Mouse (Mus musculus) embryonic facial prominence, embryonic 12.5 days (tissue): ENCODE data around the gene Vsx1. TPM values are rescaled to one million over a fixed set of nuclear protein-coding genes. Genes with fewer than 3 reads are reported as not detected.

ENCODE experiments used
- ATAC-seq: fragments of 200-750 bp; cut with Nextera tagmentation; 2 replicates; pipeline ENCODE4 v1.8.0; 2017; ENCODE audit not compliant: insufficient number of reproducible peaks, insufficient read depth, low FRiP score, low TSS enrichment
- H3K27ac ChIP-seq: fragments of 300-500 bp; sonication (generic); 2 replicates; pipeline ENCODE4 v1.5.1; 2016; ENCODE audit warnings: mild to moderate bottlenecking
- H3K27me3 ChIP-seq: fragments of 300-500 bp; sonication (generic); 2 replicates; pipeline ENCODE4 v1.6.1; 2016; ENCODE audit warnings: mild to moderate bottlenecking, moderate library complexity
- H3K36me3 ChIP-seq: fragments of 300-500 bp; sonication (generic); 2 replicates; pipeline ENCODE4 v1.6.1; 2016; ENCODE audit warnings: mild to moderate bottlenecking
- H3K4me1 ChIP-seq: fragments of 300-500 bp; sonication (generic); 2 replicates; pipeline ENCODE4 v1.6.1; 2016
- H3K4me2 ChIP-seq: fragments of 300-500 bp; sonication (generic); replicated peaks from 2 replicates; pipeline ENCODE4 v1.6.1; 2016; ENCODE audit warnings: mild to moderate bottlenecking, moderate library complexity
- H3K4me3 ChIP-seq: fragments of 300-500 bp; sonication (generic); 2 replicates; pipeline ENCODE4 v1.5.1; 2016; ENCODE audit warnings: mild to moderate bottlenecking
- H3K9ac ChIP-seq: fragments of 300-500 bp; sonication (generic); 2 replicates; pipeline ENCODE4 v1.6.1; 2016; ENCODE audit warnings: mild to moderate bottlenecking, moderate library complexity
- H3K9me3 ChIP-seq: fragments of 300-500 bp; sonication (generic); 2 replicates; pipeline ENCODE4 v1.6.1; 2016; ENCODE audit warnings: mild to moderate bottlenecking, moderate library complexity
- WGBS: fragments of 180-500 bp; shearing (Covaris S2); methylation state at CpG from one replicate; pipeline ENCODE4 v1.1.7; 2016; 5-methylcytosine and 5-hydroxymethylcytosine counted together
- polyA plus RNA-seq: library from polyadenylated mRNA; unstranded; fragments of >200 nt; fragmentation: Nextera tagmentation; extraction: Ambion mirVana; gene quantifications from 2 replicates; pipeline ENCODE4 v1.2.1, GENCODE M21; 2016

The Vsx1 gene
- polyA plus RNA-seq, 1 experiment from 2014 or later = not detected

DNA sequence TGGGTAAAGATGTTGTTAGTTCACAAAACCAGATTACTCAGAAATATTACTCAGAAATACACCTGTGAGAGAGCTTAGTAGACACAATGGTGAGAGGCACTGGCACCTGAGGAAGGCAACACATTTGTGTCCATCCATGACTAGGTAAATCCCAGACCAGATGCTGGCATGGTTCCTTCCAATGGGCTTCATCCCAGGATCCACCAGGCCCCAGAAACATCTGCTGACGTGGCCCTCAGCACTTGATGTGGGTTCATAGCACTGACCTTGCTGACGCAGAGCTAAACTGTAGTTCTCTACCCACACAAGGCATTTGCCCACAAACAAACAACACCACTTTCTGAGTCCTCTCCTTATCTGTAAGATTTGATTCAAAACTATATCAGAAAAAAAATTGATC is 34.3 kb downstream of the Vsx1 start:
- no peak overlapping the region for H3K4me2 ChIP-seq
- no peak overlapping the region for H3K4me3 ChIP-seq
- H3K9ac ChIP-seq = no peak overlapping the region
- no peaks in the 10 kb centered on the region for H3K27me3 ChIP-seq
- peaks cover 8% of the 10 kb centered on the region; the same call in 1 of the 2 replicates for H3K4me1 ChIP-seq
- no peaks in the 10 kb centered on the region for H3K9me3 ChIP-seq
- no peak overlapping the region for H3K27ac ChIP-seq
- ATAC-seq = no peak
- H3K36me3 ChIP-seq = no peaks in the 10 kb centered on the region
- 79% methylated on average over 2 of the region's 2 CpGs for WGBS

DNA sequence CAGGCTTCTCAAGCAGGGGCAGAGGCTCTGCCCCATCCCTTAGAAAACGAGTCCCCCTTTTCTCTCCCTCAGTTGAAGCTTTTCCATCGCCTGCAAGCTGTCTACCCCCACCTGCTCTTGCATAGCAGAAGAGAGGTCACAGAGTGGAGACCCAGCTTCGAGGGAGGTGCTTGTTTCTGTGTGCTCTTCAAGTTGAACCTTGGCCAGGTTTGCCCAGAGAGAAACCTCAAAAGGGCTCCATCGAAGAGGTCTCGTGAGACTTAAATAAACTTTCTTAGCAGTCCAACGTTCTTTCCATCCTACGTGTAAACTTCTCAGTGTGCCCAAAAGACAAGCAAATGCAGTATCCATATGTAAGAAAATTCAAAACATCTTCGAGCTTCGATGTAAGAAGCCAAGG is 37.8 kb downstream of the Vsx1 start:
- ATAC-seq = no peak
- Histone ChIP-seq H3K9ac (no peak overlapping the region), H3K4me3 (no peak overlapping the region), H3K4me1 (peaks cover 8% of the 10 kb centered on the region; the same call in 1 of the 2 replicates), H3K9me3 (no peaks in the 10 kb centered on the region), H3K36me3 (no peaks in the 10 kb centered on the region), H3K27ac (peak overlapping the region; percentile 57; the same call in 1 of the 2 replicates), H3K27me3 (no peaks in the 10 kb centered on the region), H3K4me2 (no peak overlapping the region)
- WGBS = 57% methylated on average over 9 of the region's 9 CpGs

DNA sequence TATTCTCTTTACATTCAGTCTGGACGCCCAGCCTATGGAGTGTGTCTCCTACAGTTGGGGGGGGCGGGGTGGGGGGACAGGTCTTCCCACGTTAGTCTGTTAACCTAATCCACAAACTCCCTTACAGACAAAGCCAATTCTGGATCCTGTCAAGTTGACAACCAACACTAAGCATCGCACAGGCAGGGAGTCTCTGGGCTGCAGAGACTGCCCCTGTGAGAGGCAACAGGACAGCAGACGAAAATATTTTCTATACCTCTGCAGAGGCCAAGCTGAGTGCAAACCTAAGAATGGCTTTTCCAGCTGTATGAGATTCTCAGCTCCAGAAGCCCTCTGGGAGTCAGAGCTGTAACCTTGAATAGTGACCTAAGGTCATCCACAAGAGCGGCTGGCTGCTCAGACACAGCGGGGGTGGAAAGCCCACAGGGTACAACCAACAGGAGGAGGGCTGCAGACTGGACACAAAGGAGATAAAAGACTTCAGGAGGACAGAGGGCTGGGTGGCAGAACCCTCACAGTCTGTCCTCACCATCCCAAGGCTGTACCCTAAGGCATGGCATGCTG is 38.6 kb downstream of the Vsx1 start:
- Histone ChIP-seq H3K4me3 (no peak overlapping the region), H3K4me2 (no peak overlapping the region), H3K36me3 (no peaks in the 10 kb centered on the region), H3K4me1 (peaks cover 8% of the 10 kb centered on the region; the same call in 1 of the 2 replicates), H3K9ac (no peak overlapping the region), H3K27ac (peak overlapping the region; percentile 57; the same call in 1 of the 2 replicates), H3K9me3 (no peaks in the 10 kb centered on the region), H3K27me3 (no peaks in the 10 kb centered on the region)
- 8% methylated on average over 7 of the region's 7 CpGs for WGBS
- peak; percentile 74; the same call in 1 of the 2 replicates for ATAC-seq

DNA sequence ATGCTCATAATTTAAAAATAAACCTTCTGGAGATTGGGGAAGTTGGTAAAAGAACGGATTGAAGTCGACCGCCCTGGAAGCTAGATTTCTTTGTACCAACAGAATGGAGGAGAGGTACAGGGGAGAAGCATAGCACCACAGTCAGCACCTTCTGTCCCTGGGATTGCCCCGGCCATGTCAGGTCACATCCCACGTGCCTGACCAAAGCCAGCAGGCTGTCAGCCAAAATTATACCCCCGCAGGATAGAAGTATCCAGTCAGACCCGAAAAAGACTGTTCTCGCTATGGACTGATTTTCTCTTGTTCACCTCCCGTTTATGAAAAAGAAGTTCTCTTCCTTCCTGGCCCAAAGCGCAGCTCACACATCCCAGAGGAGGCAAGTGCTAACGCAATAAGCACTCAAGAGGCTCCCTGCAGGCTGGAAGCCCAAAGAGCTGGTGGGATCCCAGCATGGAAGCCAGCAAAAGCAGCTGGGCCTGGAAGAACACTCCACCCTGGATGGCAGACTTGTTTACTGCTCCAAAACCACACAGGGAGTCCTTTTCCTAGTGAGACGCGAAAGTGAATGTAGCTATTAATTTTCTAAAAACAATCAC is 40.8 kb downstream of the Vsx1 start:
- WGBS = 46% methylated on average over 13 of the region's 13 CpGs

DNA sequence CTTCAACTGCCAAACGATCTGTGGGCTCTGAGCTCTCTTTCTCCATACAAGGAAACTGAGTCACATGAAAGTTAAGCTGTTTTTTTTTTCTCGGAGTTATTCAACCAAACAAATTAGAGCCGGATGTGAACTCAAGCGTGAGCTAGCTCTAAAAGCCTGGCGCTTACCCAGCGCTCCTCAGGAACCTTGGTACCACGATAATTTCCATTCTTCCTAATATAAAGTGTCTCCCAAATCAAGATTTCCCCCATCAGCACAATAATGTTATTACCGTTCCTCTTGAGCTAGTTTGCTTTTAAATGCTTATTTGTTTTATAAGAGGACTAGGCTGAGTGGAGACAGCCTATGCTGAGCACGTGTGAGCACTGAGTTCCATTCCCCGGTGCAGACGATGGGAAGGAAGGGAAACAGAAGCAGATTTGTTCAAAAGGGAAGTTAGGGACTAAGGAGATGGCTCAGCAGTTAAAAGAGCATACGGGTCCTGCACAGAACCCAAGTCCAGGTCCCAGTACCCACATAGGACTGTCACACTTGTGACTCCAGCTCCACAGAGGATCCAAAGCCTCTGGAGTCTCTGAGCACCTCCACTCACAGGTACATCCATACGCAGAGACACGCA is 41.4 kb downstream of the Vsx1 start:
- peaks cover 8% of the 10 kb centered on the region; the same call in 1 of the 2 replicates for H3K4me1 ChIP-seq
- no peaks in the 10 kb centered on the region for H3K9me3 ChIP-seq
- no peaks in the 10 kb centered on the region for H3K36me3 ChIP-seq
- no peak overlapping the region for H3K27ac ChIP-seq
- WGBS = 69% methylated on average over 14 of the region's 14 CpGs
- no peak overlapping the region for H3K9ac ChIP-seq
- no peaks in the 10 kb centered on the region for H3K27me3 ChIP-seq
- no peak overlapping the region for H3K4me2 ChIP-seq
- H3K4me3 ChIP-seq = no peak overlapping the region
- no peak for ATAC-seq

More for the DNA sequence above, 40.8 kb downstream of the Vsx1 start:
- no peak overlapping the region for H3K4me2 ChIP-seq
- no peaks in the 10 kb centered on the region for H3K36me3 ChIP-seq
- H3K4me1 ChIP-seq = peaks cover 8% of the 10 kb centered on the region; the same call in 1 of the 2 replicates
- H3K9ac ChIP-seq = no peak overlapping the region
- ATAC-seq = no peak
- H3K4me3 ChIP-seq = no peak overlapping the region
- no peaks in the 10 kb centered on the region for H3K9me3 ChIP-seq
- no peaks in the 10 kb centered on the region for H3K27me3 ChIP-seq
- H3K27ac ChIP-seq = no peak overlapping the region

DNA sequence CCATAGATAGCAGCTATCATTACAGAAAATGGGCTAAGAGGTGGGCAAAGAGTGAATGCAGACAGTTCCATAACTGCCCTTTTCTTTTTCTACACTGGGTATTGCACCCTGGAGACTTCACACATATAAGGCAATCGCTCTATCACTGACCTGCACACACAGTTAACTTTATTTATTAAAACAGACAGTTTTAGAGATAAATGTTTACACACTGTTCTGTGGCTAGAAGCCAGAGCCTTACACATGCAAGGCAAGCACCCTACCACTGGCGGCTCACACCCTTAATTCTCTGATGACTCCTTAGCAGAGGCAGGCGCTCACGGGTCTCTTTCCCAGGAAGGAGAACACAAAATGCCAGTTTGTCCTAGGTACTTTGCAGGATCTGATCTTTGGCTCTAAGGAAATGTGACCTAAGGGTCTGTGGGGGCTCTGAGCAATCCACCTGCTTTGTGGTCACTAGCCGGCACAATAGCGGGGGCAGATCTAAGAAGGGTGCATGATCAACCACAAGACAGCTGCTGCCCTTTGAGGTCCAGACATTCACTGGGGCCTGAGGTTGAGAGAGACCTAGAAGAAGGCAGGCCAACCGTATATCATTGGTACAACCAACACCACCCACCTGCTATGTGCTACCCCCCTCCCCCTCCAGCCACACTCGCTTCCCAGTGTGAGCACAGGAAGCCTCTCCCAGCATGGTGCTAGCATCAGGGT is 42.6 kb downstream of the Vsx1 start:
- H3K9ac ChIP-seq = no peak overlapping the region
- H3K9me3 ChIP-seq = no peaks in the 10 kb centered on the region
- no peaks in the 10 kb centered on the region for H3K36me3 ChIP-seq
- 87% methylated on average over 8 of the region's 8 CpGs for WGBS
- no peaks in the 10 kb centered on the region for H3K27me3 ChIP-seq
- no peak overlapping the region for H3K4me2 ChIP-seq
- ATAC-seq = no peak
- peaks cover 8% of the 10 kb centered on the region; the same call in 1 of the 2 replicates for H3K4me1 ChIP-seq
- no peak overlapping the region for H3K27ac ChIP-seq
- no peak overlapping the region for H3K4me3 ChIP-seq

DNA sequence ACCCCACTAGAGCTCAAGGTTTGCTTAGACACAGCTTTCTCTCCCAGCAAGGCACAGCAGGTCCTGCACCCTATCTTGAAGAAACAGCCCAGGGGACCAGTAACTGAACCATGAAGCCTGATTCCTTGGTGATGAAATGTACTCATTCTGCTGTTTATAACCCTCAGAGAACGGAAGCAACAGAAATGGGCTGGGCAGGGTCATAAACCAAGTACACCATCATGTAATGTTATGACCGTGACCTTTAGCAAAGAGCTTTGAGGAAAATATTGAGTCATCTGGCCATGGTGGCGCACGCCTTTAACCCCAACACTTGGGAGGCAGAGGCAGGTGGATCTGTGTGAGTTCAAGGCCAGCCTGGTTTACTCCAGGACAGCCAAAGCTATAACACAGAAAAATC is 43.9 kb downstream of the Vsx1 start:
- Histone ChIP-seq H3K36me3 (no peaks in the 10 kb centered on the region), H3K27ac (no peak overlapping the region), H3K9ac (no peak overlapping the region), H3K4me2 (no peak overlapping the region), H3K4me3 (no peak overlapping the region), H3K4me1 (no peaks in the 10 kb centered on the region), H3K9me3 (no peaks in the 10 kb centered on the region), H3K27me3 (no peaks in the 10 kb centered on the region)
- WGBS = 97% methylated on average over 4 of the region's 4 CpGs
- no peak for ATAC-seq

DNA sequence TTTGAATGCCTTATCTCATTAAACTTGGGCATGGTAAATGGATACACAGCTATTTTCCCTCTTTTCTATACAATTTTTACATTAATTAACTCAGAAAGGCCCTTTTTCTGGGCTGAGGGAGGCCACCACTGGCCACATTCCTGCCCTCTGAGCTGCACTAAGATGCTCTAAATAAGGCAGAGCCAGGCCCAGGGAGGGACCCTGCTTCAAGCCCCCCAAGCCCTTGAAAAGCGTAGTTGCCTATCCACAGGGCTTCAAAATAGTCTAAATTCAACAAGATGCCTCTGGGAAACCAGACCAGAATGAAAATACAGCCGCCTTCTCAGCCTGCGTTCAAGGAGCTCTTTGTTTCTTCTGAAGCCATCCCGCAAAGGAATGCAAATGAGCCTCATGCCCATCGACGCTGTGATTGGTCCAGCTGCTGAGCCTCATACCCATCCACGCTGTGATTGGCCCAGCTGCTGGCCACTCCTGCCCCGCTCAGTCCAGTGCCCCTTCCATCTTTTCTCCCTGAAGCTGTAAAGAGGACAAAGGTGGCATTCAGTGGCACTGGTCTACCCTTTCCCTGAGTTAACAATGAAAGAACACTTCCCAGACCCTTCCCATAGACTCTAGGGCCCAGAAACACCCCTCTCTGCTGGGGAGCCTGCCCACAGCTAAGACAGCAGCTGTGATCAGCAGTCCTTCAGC is 45.3 kb downstream of the Vsx1 start:
- WGBS = 36% methylated on average over 8 of the region's 8 CpGs
- Histone ChIP-seq H3K4me1 (no peaks in the 10 kb centered on the region), H3K36me3 (no peaks in the 10 kb centered on the region), H3K4me3 (no peak overlapping the region), H3K4me2 (no peak overlapping the region), H3K27ac (0 out of 2 replicates have a peak overlapping the region, but pooled peaks have one; percentile 30), H3K27me3 (no peaks in the 10 kb centered on the region), H3K9me3 (no peaks in the 10 kb centered on the region), H3K9ac (no peak overlapping the region)
- peak; percentile 74 for ATAC-seq

DNA sequence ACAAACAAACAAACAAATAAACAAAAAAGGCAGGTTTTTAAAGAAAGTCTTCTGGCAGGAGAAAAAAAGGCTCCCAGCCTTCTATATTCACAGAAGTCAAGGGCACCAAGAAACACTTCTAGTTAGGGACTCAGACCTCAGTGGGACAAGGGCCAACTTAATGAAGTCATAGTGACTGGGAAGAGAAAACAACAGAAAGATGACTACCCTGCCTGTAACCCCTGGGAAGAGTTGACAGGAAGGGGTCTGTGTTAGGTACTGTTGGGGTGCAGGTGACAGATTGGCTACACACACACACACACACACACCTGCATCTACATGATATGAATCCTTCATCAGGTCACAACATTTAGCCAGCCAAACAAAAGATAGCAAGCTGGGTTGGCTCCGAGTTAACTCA is 46.0 kb downstream of the Vsx1 start:
- no peak for ATAC-seq
- Histone ChIP-seq H3K9ac (no peak overlapping the region), H3K4me2 (no peak overlapping the region), H3K27me3 (no peaks in the 10 kb centered on the region), H3K4me3 (no peak overlapping the region), H3K4me1 (no peaks in the 10 kb centered on the region), H3K27ac (0 out of 2 replicates have a peak overlapping the region, but pooled peaks have one; percentile 30), H3K9me3 (no peaks in the 10 kb centered on the region), H3K36me3 (no peaks in the 10 kb centered on the region)
- 80% methylated on average over 1 of the region's 1 CpGs for WGBS

DNA sequence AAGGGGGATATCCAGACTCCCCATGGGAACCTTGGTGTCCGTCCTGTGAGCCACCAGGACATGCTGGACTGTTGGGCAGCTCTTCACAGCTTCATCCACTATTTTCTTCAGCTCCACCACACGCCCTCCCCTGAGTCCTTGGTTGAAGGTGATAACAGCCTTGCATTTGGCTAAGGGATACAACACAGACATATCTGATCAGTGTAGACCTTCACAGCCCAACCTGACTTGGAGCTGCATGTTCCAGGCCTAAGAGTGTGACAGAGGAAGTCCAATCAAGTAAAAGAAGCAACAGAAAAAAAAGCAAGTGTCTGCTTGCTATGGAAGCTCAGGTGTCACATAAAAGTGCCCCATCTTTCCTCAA is 50.8 kb downstream of the Vsx1 start:
- no peak overlapping the region for H3K4me2 ChIP-seq
- no peak overlapping the region for H3K9ac ChIP-seq
- H3K27me3 ChIP-seq = no peaks in the 10 kb centered on the region
- no peaks in the 10 kb centered on the region for H3K9me3 ChIP-seq
- 44% methylated on average over 2 of the region's 2 CpGs for WGBS
- no peak overlapping the region for H3K27ac ChIP-seq
- no peaks in the 10 kb centered on the region for H3K4me1 ChIP-seq
- H3K4me3 ChIP-seq = no peak overlapping the region
- no peaks in the 10 kb centered on the region for H3K36me3 ChIP-seq
- no peak for ATAC-seq

DNA sequence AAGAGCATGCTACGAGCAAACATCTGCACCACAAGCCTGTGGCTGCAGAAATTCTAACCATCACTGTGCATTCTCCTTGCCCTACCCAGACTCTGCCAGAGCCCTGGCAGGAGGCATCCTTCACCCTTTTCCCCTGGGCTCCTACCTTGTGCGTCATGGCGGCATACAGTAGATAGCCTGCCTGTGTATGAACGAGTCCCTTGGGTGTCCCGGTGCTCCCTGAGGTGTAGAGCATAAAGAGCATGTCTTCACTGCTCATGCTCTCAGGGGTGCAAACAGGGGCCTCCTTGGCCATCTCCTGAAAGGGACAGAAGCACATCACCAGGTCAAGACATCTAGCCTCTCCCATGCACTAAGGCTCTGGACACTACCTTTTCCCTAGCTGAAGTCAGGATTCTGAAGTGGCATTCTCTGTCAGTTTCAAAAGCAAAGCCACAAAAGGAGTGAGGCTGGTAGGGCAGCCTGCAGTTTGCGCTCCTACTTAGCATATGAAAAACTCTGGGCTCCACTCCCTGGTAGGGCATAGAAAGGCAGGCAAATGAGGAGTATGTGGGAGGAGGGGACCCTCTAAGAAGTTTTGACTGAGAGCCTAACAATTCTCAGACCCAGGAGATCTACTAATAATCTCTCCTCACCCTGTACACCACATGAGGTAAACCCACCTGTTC is 51.3 kb downstream of the Vsx1 start:
- Histone ChIP-seq H3K27ac (no peak overlapping the region), H3K9ac (no peak overlapping the region), H3K4me2 (no peak overlapping the region), H3K9me3 (no peaks in the 10 kb centered on the region), H3K4me3 (no peak overlapping the region), H3K27me3 (no peaks in the 10 kb centered on the region), H3K36me3 (no peaks in the 10 kb centered on the region), H3K4me1 (no peaks in the 10 kb centered on the region)
- 53% methylated on average over 6 of the region's 6 CpGs for WGBS
- no peak; the same call in 1 of the 2 replicates for ATAC-seq
